Mouse (Mus musculus) urinary bladder, postnatal 25 days (tissue): Measurements from ENCODE around the gene Zdhhc13.

Experiments used
- DNase-seq: peaks from one replicate; pipeline ENCODE4 v3.0.0; 2022; ENCODE audit warnings: low spot score

Zdhhc13 gene

DNA sequence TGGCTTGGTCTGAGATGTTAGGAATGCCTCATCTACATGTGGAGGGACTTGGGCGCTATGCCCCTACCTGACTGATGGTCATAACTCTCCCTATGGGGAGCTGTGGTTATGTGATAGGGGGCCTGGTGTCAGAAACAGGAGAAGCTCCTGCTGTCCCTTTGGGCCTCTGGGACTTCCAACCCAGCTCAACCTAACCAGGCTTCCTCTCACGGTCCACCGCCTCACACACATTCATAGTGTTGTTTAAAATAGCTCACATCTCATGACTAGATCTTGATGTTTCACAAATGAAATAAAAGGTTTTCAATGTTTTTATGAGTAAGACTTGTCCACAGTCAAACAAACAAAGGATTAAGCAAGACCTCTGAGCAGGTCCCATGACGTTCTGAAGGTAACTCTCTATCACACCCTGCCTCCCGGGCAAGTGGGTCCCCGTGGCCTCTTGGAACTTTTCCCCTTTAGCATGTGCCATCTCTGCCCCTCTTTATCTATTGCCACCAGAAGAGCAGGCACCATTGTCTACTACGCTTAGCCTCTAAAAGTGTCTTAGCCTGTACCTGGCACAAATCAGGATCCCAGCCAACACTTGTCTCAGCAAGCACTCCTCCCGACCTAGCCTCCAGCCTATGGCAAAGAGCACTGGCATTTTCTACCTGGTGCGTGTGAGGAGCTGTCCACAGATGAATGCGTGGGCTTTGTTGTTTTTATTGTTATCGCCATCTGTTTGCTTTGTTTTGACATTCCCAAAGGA, 3.9 kb upstream of the Zdhhc13 start:
- DNase-seq = no peak

DNA sequence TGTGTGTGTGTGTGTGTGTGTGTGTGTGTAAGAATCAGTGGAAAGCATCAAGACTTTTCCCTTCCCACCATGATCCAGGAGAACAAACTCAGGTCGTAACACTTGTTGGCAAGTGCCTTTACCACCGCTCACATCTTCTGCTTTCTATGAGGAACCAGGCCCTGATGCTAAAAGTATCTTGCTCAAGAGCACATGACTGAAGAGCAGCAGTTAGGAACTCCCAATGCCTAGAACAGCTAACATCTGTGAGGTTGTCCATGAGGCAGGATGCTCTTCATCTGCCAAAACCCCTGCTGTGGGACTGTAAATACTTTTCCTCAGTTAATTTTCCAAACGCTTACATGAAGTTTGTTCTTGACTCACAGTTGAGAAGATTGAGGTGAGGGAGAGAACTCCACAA, 455 bp upstream of the Zdhhc13 start:
- DNase-seq = no peak

DNA sequence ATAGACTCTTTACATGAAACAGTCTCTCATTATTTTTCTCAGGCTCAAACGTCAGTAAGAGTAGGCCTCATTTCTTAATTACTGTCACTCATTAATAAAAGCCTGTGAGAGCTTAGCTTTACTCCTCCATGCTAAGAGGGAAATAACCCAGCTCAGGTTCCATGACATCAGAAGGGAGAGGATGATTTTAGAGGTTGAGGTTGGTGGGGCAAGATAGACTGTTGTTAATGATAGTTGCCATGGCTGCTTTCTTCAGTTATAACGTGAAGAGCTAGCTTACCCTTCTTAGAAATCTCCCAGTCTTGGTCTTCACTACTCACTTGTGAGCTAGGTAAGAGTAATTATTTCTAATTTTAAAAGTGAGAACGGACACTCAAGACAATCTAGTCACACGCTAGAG, 1.3 kb downstream of the Zdhhc13 start:
- no peak for DNase-seq

DNA sequence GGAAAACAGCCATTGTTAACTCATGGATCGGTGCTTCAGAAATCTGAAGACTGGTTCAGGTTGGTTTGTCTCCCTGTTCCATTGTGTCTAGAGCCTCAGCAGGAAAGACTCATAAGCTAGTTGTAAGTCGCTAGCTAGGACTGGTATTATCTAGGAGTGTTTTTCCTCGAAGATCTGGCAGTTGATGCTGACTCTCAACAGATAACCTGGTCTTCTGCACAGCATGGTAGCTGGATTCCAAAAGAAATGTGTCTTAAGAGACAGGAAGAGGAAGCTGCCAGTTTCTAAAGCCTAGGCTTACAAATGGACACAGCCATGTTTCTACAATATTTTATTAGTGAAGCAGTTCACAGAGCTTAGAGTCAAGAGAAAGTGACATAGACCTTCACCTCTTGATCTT, 2.6 kb downstream of the Zdhhc13 start:
- no peak for DNase-seq

DNA sequence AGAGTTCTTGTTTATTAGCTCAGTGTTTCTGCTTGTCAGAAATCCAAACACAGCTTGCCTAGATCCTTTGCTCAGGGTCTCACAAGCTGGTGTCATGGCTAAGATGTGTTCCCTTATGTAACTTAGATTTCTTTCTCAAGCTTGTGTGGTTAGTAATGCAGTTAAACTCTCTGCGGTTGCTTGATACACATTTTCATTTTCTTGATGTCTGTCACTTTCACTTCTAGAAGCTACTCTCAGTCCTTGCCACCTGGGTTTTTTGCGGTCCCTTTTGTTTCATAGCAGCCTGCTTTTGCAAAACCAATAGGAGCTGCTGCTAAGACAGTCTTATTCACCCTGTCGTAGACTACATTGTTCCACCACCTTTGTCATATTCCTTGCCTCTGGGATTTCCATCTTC, 6.3 kb downstream of the Zdhhc13 start:
- no peak for DNase-seq

DNA sequence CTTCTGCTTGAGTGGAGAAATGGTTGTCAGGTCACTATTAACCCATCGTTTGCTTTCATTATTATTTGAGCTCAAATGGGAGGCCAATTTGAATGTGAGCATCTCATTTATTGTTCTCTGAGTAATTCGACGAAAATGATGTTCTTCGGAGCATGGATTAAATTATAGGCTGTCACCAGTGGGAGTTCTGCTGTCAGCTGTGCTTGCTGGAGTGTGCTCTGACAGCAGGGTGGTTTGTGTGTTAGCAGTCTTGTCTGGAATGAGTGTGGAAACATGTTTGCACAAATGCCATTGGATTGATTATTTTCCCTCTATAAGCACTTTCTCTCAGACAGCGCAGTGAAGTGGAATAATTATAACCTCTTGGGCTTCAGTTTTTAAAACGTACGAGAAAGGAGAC, 14.6 kb downstream of the Zdhhc13 start:
- no peak for DNase-seq

DNA sequence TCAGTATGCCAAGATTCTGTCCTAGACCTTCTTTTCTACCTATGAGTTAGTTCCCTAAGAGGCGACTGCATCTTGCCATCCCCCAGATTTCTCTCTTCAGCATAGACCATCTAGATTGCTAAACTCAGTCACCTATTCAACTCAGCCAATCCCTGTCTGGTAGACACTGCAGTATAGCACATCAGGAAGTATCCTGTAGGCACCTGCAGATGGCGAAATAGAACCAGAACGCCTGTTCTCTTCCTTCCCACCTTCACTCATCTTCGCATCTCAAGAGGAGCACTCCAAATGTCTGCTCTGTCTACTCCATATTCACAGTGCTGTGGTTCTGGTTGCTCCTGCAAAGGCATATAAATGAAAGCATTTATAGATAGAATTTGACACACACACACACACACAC, 17.8 kb downstream of the Zdhhc13 start:
- DNase-seq = no peak

DNA sequence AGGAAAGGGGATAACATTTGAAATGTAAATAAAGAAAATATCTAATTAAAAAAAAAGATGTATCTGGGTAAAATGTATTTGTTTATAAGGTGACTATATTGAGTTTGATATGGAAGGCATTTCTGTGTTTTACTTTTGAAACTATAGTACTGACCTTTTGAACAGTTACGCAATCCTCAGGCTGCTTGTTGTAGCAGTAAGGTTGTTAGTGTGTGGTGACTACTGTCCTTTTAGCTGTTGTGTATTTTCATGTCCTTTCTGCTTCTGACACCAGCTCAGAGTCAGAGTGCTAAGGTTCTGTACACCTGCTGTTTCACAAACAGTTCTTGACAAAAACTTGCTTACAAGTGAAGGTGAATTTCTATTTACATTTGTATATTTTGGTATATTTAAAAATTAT, 21.8 kb downstream of the Zdhhc13 start:
- DNase-seq = no peak

DNA sequence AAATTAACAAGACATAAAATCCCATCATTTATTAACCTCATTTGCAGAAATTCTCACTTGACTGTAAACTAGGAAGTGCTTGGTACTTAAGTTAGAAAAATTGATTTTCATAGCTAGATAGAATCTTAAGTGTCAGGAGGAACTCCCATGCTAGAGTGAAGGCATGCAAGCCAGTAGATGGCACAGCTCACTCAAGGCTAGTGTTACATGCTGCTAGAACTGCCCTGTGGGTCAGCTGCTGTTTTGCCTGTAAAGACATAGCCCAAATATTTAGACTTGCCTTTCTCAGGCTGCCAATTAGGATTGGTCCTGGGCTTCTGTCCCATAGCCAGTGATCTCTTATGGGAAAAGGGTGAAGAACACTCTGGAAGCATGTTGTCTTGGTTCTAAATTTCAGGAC, 23.6 kb downstream of the Zdhhc13 start:
- DNase-seq = no peak

DNA sequence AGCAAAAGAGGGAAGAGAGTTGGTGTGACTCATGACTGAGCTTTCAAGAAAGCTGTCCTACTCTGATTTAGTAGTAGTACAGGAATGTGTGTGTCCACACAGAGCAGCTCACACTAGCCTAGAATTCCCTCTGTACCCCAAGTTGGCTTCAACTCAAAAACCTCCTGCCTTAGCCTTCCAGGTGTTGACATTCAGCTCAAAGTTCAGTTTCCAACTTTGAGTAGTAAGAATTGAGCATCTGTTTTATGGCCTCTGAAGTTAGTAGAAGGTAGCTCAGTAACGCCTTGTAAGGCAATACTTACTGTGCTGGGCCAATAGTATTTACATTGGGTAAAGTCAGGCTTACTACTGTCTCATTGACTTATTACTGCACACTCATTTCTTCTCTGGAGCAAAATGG, 24.8 kb downstream of the Zdhhc13 start:
- no peak for DNase-seq

DNA sequence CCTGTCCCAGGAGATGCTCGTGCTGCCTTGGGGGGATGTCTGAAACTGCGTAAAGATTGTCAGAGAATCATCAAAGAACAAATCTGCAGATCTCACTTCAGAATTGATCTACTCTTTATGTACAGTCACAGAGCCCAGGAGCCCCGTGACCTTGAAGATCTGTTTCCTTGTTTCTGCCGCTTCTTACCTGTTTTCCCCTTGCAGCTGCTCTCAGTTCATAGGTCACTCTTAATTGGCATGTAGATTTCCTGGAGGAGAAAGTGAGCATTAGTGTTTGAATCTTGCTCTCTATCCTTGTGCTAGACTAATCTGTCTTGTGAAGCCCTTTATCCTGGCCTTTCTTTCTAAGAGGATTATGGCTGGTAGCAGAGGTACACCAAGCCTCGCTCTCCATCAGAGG, 32.9 kb downstream of the Zdhhc13 start:
- no peak for DNase-seq

DNA sequence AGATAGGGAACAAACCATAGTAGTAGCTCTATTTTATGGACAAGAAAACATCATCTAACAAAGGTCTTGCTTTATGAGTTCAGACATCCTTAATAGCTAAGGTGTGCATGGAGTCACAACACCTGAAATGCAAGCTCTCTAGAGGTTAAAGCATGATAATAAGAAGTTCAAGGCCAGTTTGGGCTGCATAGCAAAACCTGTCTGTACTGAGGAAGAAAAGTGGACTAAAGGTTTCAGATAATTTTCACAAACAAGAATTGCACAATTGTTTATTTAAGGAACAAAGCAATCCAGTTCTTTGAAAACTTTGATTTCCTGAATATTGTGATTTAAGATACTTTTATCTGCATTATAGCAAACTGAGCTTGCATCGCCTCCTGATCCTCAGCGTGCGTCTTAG, 34.8 kb downstream of the Zdhhc13 start:
- no peak for DNase-seq

DNA sequence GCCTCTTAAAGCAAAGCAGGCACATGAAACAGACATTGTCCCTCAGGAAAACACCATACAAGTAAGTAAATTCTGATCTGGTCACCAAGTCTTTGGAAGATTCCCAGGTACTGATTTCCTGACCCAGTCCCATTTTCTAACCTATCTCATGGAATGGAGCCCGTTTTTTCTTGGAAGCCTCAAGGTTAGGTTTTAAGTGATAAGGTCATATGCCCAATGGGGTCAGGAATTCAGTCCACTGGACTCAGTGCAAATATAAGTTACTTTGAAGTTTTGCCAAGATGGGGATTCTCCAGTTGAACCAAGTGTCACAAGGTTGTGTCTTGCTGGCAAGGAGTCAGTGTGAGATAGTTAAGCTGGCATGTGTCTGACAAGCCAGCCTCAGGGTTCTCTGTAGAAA, 35.9 kb downstream of the Zdhhc13 start:
- no peak for DNase-seq

DNA sequence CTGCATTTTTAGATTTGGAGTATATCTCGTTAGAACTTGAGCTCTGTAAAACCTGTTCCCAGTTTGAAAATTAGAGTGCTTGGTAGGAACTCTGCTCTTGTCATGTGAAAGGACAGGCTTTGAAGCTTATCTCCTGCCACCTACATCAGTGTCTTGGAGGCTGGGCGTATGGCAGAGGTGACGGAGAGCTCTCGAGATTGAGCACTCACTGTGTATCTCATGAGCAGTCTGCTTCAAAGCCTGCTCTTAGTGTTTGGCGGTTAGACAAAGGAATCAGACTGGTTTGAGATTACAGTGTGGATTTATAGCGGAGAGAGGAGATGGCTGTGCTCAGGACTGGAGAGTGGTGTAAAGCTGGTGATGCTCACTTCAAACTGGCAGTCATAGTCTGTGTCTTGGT, 36.4 kb downstream of the Zdhhc13 start:
- DNase-seq = no peak

DNA sequence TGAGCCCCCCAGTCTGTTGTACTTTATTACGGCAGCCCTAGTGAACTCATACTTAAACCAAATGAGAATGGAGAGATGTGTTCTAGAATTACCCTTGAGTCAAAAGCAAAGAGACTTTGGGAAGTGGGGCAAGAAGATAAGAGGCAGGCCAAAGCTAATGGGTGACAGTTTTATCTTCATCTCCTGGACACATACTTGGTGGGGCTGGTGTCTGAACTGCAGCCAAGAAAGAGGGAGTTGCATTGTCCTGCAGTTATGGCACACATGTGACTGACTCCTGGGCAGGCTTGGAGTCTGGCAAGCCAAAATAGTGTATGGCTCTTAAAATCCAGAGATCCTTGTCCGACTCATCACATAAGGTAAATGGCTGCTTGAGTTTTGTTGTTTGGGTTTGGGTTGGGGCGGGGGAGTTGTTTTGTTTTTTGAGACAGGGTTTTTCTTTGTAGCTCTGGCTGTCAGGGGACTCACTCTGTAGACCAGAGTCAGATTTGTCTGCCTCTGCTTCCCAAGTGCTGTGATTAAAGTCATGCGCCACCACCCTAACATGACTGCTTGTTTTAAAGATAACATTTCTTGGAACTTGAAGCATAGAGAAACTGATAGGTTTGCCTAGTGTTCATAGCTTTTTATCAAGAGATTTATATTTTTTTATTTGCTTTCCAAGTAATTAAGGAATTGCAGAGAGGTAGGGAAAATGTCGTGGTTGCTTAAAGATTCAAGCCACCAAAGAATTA, 40.5 kb downstream of the Zdhhc13 start:
- DNase-seq = no peak

DNA sequence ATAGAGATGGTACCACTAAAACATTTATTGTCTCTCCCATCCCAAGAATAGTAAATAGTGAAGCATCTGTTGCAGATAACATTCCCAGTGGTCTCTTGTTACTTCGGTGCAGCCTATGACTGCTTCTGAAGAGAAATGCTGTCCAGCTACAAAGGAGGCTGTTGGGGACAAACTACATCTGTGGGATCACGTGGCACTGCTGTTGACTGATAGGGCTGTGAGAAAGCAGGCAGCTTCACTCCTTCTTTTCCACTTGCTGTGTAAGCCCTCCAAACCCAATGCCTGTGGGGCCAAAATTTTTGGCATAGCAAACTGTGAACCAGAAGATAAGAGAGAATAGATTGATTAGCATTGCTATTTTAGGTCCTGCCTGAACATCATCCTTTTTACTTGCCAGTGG, 41.6 kb downstream of the Zdhhc13 start:
- no peak for DNase-seq

DNA sequence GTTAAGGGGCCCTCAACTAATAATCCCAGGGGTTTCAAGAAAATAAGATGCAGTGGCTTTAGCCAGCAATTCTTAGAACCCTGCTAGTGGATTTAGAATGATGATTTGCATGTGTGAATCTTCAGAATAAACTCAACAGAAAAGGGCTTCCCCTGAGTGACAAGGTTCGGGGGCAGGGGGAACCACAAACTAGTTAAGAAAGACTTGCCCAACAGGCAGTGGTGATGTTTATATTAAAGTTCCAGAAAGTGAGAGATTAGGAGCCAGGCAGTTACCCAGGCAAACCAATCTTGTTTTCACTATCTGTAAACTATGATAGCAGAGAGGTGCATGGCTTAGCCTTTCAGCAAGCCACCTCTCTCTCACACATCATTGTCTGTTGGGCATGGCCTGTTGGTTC, 43.9 kb downstream of the Zdhhc13 start:
- DNase-seq = no peak

DNA sequence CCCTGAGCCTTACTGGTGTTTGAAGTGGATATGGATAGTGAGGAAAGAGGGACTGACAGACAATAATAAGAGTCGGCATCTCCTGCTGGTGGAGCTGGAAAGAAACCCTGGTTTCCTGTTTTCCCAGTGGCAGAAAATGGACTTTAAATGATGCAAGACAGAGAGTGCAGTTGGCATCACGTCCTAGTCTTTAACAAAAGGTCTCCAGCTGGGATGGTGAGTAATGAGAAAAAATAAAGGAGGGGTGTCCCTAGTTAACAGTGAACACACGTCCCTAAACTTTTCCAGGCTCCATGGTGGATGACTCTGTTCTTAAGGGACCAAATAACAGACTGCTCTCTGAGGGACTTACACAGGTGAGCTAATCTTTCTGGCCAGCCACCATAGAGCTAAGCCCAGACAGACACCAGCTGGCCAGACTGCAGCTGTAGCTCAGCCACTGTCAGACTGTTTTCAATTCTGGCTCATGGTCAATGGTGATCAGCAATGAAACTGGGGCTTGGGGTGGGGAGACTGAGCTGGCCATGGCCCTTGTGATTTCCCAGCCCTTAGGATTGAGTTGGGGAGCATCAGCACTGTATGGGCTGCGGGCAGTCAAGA, 45.7 kb downstream of the Zdhhc13 start:
- no peak for DNase-seq

DNA sequence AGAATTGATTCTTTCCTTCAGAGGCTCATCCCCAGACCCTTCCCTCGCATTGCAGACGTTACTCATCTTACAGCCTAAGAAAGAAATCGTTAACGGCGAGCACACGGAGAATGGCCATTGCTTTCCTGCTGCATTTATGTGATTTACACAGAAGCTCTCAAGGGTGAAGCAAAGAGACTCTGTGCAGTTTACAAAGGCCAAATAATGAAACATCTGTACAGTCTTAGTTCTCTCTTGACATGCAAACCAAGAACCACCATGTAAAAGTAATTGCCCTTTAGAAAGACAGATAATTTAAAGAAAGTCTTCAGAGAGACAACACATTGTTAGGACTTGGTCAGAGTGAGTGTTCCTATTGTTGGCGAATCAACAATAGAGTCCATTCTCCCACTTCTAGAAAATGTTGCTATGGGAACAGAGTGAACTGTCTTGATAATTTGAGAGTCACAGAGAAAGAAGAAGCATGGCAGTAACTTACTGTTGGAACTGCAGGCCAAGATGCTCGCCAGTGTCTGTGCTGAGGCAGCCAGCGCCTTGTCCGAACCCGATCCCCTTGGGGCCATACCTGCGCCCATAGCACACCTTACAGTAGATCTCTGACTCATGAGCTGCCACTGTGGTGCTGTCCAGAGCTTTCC, 46.3 kb downstream of the Zdhhc13 start:
- DNase-seq = no peak

DNA sequence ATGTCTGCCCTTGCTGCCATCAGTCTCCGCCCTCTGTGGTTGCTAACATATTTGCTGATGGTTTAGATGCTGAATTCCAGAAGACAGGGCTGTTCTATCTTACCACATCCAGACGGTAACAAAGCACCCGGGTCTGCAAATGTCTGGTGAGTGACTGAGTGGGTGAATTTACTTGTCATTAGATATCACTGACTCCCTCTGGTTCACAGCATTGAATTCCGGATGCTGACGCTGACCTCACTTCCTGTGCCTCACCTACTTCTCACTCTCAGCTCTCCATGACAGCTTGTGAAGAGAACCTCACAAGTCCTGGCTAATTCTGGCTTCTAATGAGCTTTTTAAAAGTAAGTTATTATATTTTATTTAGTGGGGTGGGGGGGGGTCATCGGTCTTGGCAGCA, 48.1 kb downstream of the Zdhhc13 start:
- no peak for DNase-seq

DNA sequence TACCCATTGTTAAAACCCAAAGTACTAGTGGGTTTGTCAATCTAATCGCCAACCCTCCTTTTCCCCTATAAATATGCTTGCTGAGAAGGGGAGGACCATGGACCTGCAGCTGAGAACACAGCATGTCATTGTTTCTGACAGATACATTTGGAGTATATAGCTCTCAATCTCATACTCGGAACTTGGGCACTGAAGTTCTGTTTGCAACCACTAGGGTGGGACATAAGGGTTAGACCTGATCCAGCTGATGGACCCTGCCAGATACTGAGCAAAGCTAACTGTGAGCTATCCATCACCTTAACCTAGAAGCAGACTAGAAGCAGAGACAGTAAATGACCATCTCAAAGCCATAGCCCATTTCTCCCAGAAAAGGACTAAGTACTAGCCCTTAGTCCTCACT, 49.6 kb downstream of the Zdhhc13 start:
- no peak for DNase-seq

DNA sequence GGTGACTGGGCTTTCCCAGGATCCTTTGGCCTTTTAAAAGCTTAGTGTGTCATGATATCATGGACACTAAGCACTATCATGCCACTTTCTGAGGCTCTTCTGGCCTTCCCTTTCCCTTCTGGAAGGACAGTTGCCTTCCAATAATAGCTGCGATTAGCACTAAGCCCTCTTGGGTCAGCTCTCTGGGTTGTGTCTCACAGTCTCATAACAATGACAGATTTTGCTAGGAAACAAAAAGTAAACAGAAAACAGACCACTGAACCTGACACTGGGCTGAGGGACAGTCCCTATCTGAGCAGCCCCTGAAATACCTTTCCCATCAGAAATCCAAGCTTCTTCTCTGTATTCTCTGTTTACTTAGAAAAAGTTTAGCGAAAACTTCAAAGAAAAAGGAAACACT, 51.7 kb downstream of the Zdhhc13 start:
- DNase-seq = no peak

DNA sequence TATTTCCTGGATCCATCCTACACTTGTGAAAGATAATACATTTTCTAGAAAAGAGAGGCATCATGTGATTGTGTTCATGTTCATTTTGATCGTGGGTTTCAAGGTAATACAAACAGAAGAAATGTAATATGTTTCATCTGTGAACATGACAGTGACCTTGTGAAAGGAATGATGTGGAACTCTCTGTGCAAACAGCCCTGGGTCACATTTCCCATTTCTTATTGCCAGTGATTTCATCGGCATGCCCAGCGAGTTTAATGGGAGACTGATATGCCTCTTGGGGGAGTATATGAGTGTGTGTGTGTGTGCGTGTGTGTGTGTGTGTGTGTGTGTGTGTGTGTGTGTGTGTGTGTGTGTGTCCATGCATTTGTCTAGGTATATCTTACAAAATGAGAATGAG, 52.7 kb downstream of the Zdhhc13 start:
- no peak for DNase-seq
